Mouse (Mus musculus) spleen, adult 12 weeks (tissue): Measurements from ENCODE around the gene Adam1b.
"Not testable (repeated sequence)": the region's sequence is repeated elsewhere in the genome, so short reads cannot be mapped to it uniquely, and the experiment has no call there.

Experiments used
- DNase-seq: peaks from one replicate; pipeline ENCODE4 v3.0.0; 2022; ENCODE audit warnings: low spot score

Adam1b gene

DNA sequence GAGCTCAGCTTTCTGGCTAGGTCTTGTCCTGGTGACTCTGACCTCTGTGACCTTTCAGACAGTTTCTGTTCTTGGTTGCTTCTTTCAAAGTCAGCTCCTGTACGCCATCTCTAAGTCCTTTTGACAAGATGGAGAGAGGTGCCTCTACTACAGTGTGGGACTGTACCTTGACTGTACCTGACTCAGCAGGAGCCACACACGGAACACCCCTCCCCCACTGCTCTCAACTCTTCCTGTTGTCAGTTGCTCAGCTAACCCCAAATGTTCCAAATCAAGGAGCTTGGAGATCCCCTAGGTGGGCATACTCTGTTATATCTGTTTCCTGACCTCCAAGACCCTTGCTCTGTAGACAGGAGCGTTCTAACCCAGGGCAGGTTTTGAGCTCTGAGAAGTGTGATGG is at the start of gene Adam1b:
TSS of gene Adam1b (minus strand) at position 205 of the 400 bp plus-strand sequence.
- no peak for DNase-seq

DNA sequence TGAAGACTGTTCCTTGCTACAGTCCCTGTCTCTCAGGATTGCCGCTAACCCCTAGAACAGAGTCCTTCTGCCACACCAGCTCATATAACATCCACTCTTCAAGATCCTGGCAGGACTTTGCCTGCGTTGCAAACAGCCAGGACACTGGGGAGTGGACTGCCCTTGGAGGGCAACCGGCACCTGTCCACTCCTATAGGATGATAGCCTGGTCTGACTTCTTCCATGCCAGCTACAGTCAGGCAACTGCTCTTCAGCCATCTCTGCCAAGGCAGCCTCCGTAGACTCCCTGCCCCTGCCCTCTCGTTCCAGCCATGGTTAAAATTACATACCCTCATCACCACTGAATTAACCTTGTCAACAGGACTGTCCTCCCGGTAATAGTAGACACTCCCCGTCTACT is 46.0 kb upstream of the Adam1b start:
- no peak for DNase-seq

DNA sequence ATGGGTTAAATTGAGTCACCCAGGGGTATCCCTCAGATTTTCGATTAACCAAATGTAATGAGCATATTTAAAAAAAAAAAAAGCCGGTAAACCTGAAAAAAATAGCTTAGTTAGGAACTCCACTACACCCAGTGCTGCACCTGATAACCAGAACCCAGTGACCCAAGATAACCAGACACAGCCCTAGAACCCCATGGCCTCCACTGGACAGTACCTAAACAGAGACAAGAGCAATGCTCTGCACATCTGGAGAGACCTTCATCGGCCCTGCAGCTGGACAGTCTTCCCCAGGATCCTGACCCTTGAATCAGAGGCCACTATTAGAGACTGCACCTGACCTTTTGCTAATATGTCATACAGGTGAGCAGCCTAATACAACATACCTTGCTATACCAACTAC is 43.8 kb upstream of the Adam1b start:
- no peak for DNase-seq

DNA sequence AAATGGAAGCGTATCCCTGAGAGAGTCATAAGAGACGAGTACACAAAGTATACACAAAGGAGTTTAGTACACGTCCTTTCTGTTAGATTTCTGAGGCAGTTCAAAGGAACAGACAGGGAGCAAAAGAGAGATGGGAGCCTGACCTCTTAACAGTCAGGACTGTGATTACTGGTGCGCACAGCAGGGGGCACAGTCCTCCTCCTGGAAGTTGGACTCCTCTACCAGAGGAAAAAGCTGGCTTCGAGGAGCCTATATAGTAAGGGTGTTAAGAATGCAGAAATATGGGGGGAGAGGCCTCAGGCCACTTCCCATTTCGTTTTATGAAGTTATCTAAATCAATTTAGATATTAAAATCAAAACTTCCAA is 43.3 kb upstream of the Adam1b start:
- DNase-seq: peak; percentile 32

- peak; percentile 97 for DNase-seq
Measured at GRCm38 (mm10) chr5:121545793-121546529, 42.7 kb upstream of the Adam1b start, which contains the start of gene Mapkapk5. TSS of gene Mapkapk5 (minus strand) at chr5:121545905.

DNA sequence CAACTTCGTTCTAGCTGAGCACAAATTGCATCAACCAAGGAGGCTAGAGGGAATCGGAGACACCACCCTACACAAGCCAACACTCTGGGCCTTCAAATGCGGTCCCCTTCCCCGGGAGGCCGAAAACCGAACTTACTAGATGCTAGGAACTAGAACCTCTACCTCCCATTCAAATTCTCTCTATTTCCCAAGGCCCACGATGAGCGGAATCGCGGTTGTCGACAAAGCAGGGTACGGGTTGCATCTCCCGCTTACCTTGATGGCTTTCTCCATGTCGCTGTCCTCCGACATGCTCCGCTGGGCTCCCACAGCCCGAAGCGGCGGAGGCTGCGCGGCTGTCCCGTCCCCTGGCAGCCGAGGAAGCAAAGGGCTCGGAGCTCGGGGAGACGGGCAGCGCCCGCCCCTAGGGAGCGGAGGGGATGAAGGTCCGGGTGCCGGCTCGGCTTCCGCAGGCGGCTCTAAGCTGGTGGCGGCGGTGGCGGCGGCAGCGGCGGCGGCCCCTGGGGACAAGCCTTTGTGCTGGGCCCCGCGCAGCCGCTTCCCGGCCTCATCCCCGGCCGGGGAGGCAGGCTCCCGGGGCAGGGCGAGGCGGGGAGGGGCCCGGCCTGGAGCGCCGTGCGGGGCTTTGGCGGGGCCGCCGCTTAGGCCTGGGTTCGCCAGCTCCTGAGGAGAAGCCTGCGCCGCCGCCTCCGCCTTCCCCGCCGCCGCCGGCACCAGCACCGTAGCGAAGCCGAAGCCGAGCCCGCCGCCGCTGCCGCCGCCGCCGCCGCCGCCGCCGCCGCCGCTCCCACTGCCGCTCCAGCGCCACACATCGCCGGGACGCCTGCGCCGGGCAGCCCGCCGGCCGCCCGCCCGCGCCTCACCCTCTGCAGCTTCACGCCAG is 41.9 kb upstream of the Adam1b start, which contains the start of the genes Adam1a and Gm42878:
TSS of gene Adam1a (minus strand) at position 573 of the 883 bp plus-strand sequence.
TSS of gene Gm42878 (minus strand) at position 573 of the 883 bp plus-strand sequence.
- DNase-seq: no peak

DNA sequence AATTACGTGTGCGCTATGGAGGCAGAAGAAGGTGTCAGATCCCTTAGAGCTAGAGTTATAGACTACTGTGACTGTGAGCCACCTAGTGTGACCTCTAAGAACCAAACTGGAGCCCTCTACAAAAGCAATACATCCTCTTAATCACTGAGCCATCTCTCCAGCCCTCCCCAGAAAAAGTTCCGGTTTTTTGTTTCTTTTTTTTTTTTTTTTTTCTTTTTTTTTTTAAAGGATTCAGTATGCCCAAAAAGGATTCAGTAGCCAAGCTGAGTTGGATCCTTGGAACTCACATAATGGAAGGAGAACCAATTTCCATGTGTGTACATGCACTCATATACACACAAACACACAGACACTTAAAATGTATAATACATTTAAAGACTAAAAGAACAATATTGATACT is 40.1 kb upstream of the Adam1b start:
- no peak for DNase-seq

GRCm38 (mm10) chr5:121541235-121541634 is 38.0 kb upstream of the Adam1b start:
- DNase-seq: no peak

- DNase-seq: no peak
Measured at GRCm38 (mm10) chr5:121540066-121540465, 36.8 kb upstream of the Adam1b start.

DNA sequence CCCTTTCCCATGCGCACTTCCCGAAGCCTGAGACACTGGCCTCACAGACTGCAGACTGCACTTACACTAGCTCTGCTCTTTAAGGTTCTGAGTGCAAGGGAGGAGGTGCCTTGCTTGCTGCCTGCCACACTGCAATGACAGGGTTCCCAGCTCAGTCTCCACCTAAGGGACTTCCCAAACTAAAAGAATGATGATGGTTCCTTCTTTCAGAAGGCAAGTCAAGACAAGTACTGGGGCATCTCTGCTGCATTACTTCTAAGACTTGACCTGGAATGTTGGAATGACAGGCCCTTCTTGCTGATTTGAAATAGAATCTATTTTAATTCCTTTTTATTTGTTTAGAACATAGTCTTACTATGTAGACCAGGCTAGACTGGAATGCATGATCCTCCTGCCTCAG is 34.4 kb upstream of the Adam1b start:
- no peak for DNase-seq

GRCm38 (mm10) chr5:121536921-121537555 is 33.8 kb upstream of the Adam1b start:
- no peak for DNase-seq

- no peak for DNase-seq
Measured at GRCm38 (mm10) chr5:121535116-121535515, 31.9 kb upstream of the Adam1b start.

DNA sequence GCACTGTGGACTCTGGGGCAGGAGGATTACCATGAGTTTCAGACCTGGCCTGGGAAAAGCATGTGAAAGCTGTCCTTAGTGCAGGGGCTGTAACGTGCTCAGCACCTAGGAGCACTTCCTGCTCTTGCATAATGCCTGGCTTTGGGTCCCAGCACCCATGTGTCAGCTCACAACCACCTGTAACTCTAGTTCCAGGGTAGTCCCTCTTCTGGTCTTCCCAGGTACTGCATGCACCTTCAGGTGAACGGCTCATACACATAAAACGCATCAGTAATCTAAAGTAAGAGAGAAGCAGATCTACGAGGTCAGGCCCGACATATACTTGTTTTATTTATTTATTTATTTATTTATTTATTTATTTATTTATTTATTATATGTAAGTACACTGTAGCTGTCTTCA is 31.3 kb upstream of the Adam1b start:
- peak; percentile 13 for DNase-seq

- no peak for DNase-seq
Measured at GRCm38 (mm10) chr5:121526961-121527360, 23.7 kb upstream of the Adam1b start.

DNA sequence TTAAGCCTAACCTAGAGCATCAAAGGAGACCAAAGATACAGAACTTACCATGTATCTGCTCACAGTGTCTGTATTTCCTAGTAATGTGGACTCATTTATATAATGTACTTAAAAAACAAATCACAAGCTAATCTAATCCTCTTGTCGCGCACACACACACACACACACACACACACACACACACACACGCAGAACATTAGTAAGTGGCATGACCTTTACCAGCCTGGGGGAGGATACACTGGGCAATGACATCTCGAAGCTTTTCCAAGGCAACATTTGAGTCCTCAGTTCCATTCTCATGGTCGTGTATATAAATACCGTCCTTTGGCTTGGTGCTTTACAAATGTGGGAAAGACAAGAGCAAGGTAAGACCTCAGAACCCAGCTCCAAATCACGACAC is 23.3 kb upstream of the Adam1b start:
- DNase-seq: no peak

DNA sequence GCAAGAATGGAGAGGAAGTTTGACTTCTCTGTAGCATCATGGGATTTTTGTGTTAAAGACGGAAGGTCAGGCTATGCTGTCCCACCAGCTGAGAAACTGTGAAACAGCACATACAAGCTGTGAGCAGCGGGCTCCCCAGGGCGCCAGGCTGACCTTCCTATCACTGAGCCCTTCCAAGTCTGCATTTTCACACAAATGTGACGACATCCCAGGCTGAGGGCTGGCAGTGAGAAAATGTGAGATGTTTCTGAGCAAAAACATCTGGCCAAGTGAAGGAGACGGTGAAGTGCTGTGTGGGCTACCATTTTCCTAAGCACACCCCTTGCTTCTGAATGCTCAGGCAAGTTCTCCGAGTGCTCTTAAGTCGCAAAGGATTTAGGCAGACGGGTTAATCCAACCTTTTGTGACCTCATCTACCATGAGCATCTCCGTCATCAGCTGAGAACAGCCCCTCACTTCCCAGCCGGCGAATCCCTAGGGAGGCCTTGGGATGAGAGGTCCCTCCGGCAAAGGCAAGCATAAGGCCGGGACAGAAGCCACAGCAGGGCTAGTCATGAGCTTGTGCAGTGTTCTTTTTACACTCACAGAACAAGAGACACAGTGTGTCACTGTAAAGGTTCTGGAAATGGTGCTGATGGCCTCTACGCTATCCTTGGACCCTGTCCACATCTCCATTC is 22.7 kb upstream of the Adam1b start:
- no peak for DNase-seq

GRCm38 (mm10) chr5:121519758-121520157 is 16.5 kb upstream of the Adam1b start:
- not testable (repeated sequence) for DNase-seq

DNA sequence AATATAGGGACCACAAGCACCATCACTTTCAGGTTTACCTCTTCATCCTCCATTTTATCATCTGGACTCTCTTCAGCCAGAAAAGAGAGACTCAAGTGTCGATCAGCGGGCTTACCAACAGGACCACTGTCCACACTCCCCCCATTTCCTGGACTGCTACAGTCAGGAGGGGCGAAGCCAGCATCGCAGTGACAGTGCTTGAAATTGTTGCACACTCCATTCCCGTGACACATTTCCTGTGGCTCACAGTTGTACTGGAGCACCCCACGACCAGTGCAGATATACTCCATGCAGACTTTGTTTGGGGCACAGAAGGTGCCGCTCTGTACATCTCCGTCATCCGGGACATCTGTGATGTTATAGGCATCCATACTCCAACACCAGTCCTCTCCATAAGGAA is 15.7 kb upstream of the Adam1b start:
- DNase-seq: no peak

GRCm38 (mm10) chr5:121510009-121510408 is 6.8 kb upstream of the Adam1b start:
- DNase-seq: no peak

GRCm38 (mm10) chr5:121506846-121507245 is 3.6 kb upstream of the Adam1b start:
- no peak for DNase-seq

DNA sequence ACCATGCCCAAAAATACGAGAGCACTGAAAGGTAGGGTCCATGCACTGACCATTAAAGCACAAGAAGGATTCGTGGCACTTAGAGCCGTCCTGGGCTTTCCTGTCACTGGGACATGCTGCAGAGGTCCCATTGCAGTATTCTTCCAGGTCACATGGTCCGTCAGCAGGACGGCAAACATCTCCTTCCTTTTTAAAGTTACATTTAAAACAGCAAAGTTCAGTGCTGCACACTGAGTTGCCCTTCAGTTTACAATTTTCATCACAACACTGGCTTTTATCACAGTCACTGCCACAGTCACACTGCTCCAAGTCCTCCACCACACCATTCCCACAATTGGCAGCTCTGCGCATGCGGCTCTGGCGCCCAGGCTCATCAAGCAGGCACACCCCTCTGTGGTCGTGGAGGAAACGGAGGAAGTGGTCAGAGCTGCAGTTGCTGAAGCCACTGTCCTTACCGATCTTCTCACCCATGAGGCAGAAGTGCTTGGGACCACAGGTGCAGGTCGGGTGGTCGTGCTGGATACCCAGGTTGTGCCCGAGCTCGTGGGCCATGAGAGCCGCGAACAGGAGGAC is 1.7 kb downstream of the Adam1b start:
- not testable (repeated sequence) for DNase-seq

- no peak for DNase-seq
Measured at GRCm38 (mm10) chr5:121500719-121501118, 2.5 kb downstream of the Adam1b start.
